Mouse (Mus musculus): Measurements from ENCODE around the gene Mgat5b. TPM values are rescaled to one million over a fixed set of nuclear protein-coding genes. Genes with fewer than 3 reads are reported as not detected.

Mgat5b gene
- total and polyA plus RNA-seq, 3 experiments = not detected

DNA sequence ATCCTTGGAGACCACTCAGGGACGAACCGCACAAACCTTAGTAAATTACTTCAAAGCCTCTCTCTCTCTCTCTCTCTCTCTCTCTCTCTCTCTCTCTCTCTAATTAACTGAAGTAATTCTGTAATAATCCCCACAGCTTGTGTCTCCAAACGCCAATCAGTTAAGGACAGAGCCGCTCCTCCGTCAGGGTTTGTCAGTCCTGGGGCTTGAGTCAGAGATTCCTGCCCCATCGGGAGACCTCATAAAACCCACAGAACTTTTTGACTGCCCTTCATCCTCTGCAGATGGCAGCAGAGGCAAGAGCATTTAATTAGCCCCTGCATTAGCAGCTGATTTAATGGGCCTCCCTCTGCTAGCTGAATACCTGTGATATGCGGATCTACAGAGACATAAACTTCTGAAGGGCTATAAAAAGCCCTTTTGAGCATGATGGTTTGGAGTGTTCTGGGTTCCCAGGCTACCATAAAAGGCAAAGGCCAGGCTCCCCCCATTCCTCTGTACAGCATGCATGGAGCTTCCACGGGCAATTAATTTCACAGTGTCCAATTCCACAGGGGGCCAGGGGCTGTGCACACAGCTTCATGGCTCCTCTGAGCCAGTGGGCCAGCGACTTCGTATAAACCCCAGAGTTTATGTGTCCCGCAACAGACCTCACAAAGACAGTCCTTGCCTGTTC is 117.1 kb downstream of the Mgat5b start:
- TF ChIP-seq SIN3A (IDR thresholded peaks at IDR 0.05; ENCODE audit: low read length) = no peak
- no peak for TF ChIP-seq EP300 (IDR thresholded peaks at IDR 0.05; ENCODE audit: low read depth in 1 of 2, low read length in 2 of 2)
- TF ChIP-seq USF1 (IDR thresholded peaks at IDR 0.05; ENCODE audit: low read depth, low read length) = no peak
- TF ChIP-seq KAT2A (conservative IDR thresholded peaks at IDR 0.05; ENCODE audit: low read depth, low read length) = no peak
- TF ChIP-seq TAL1 (IDR thresholded peaks at IDR 0.05; ENCODE audit: low read length) = no peak
- no peak for TF ChIP-seq MYC (IDR thresholded peaks at IDR 0.05; ENCODE audit: low read depth, low read length)
- no peak for TF ChIP-seq POLR2A (IDR thresholded peaks at IDR 0.05; ENCODE audit: control insufficient read depth in 1 of 2, insufficient read depth in 1 of 2, low read depth in 1 of 2, low read length in 2 of 2, poor library complexity in 1 of 2)
- no peak for TF ChIP-seq POLR2AphosphoS5 (IDR thresholded peaks at IDR 0.05; ENCODE audit: borderline replicate concordance, low read depth, low read length)
- Histone ChIP-seq H3K4me3 (ENCODE audit: control insufficient read depth in 1 of 2, insufficient read depth in 1 of 2, low read depth in 2 of 2, low read length in 2 of 2) (no peak overlapping the region), H3K4me1 (ENCODE audit: control insufficient read depth in 1 of 2, insufficient read depth in 2 of 2, low read length in 2 of 2) (peaks cover 9 to 15% of the 10 kb centered on the region in 2 experiments), H3K36me3 (ENCODE audit: control insufficient read depth in 1 of 2, insufficient read depth in 2 of 2, low read length in 2 of 2) (peaks cover 0 to 12% of the 10 kb centered on the region in 2 experiments; a peak in 2 of 4 replicates), H3K9me3 (replicated peaks; ENCODE audit: insufficient read depth, low read length) (no peaks in the 10 kb centered on the region), H3K27me3 (ENCODE audit: control insufficient read depth in 1 of 2, insufficient read depth in 2 of 2, low read length in 2 of 2) (no peaks in the 10 kb centered on the region), H3K9ac (ENCODE audit: control insufficient read depth, low read depth, low read length, poor library complexity, severe bottlenecking) (no peak overlapping the region), H3K79me2 (ENCODE audit: control insufficient read depth, insufficient read depth, low read length, poor library complexity) (no peaks in the 10 kb centered on the region), H3K27ac (ENCODE audit: control insufficient read depth, low read depth, low read length) (no peak overlapping the region)
- DNase-seq (ENCODE audit: low read depth, low spot score) = no peak

Other genes starting within 250 kb of the Mgat5b start
- not detected in 2 replicates for gene St6galnac1, start 143.4 kb upstream of the Mgat5b start, total RNA-seq (2012; rRNA removed)
- not detected for gene St6galnac1, start 143.4 kb upstream of the Mgat5b start, polyA plus RNA-seq (2012; ENCODE audit: insufficient read depth in 1 of 2, insufficient read length in 2 of 2, low read depth in 1 of 2, low replicate concordance in 2 of 2, missing spikeins in 1 of 2)
- gene Mxra7, start 90.8 kb upstream of the Mgat5b start, total RNA-seq (2012; rRNA removed) = 2.7 and 2.9 TPM in 2 replicates
- 1 to 10 TPM in 1 of 2 experiments, not detected in 1; 9.3 TPM for gene Mxra7, start 90.8 kb upstream of the Mgat5b start, polyA plus RNA-seq (2012; ENCODE audit: insufficient read depth in 1 of 2, insufficient read length in 2 of 2, low read depth in 1 of 2, low replicate concordance in 2 of 2, missing spikeins in 1 of 2)
- 63.9 and 69.9 TPM in 2 replicates for gene Mettl23, start 75.6 kb upstream of the Mgat5b start, total RNA-seq (2012; rRNA removed)
- 10 to 100 TPM in 1 of 2 experiments, not detected in 1; 58.5 TPM for gene Mettl23, start 75.6 kb upstream of the Mgat5b start, polyA plus RNA-seq (2012; ENCODE audit: insufficient read depth in 1 of 2, insufficient read length in 2 of 2, low read depth in 1 of 2, low replicate concordance in 2 of 2, missing spikeins in 1 of 2)
- 159 and 175 TPM in 2 replicates for gene Jmjd6, start 75.4 kb upstream of the Mgat5b start, total RNA-seq (2012; rRNA removed)
- 100 to 1,000 TPM in 1 of 2 experiments, not detected in 1; 192 TPM for gene Jmjd6, start 75.4 kb upstream of the Mgat5b start, polyA plus RNA-seq (2012; ENCODE audit: insufficient read depth in 1 of 2, insufficient read length in 2 of 2, low read depth in 1 of 2, low replicate concordance in 2 of 2, missing spikeins in 1 of 2)
- 25.7 and 36.3 TPM in 2 replicates for gene Mfsd11, start 66.4 kb upstream of the Mgat5b start, total RNA-seq (2012; rRNA removed)
- gene Mfsd11, start 66.4 kb upstream of the Mgat5b start, polyA plus RNA-seq (2012; ENCODE audit: insufficient read depth in 1 of 2, insufficient read length in 2 of 2, low read depth in 1 of 2, low replicate concordance in 2 of 2, missing spikeins in 1 of 2) = 10 to 100 TPM in 1 of 2 experiments, not detected in 1; 25.4 TPM
- 434 and 453 TPM in 2 replicates for gene Srsf2, start 65.8 kb upstream of the Mgat5b start, total RNA-seq (2012; rRNA removed)
- gene Srsf2, start 65.8 kb upstream of the Mgat5b start, polyA plus RNA-seq (2012; ENCODE audit: insufficient read depth in 1 of 2, insufficient read length in 2 of 2, low read depth in 1 of 2, low replicate concordance in 2 of 2, missing spikeins in 1 of 2) = 1,000 to 10,000 TPM in 1 of 2 experiments, 100 to 1,000 TPM in 1; 257 to 1,128 TPM
- gene Sec14l1, start 196.3 kb downstream of the Mgat5b start, total RNA-seq (2012; rRNA removed) = 42.0 and 44.6 TPM in 2 replicates
- 10 to 100 TPM in 1 of 2 experiments, not detected in 1; 55.9 TPM for gene Sec14l1, start 196.3 kb downstream of the Mgat5b start, polyA plus RNA-seq (2012; ENCODE audit: insufficient read depth in 1 of 2, insufficient read length in 2 of 2, low read depth in 1 of 2, low replicate concordance in 2 of 2, missing spikeins in 1 of 2)

Measured in MEL (cell line).